Mouse (Mus musculus) liver, embryonic 12.5 days (tissue): ENCODE measurements around the gene Insrr. TPM values are rescaled to one million over a fixed set of nuclear protein-coding genes. Genes with fewer than 3 reads are reported as not detected.
A peak's percentile ranks its signal among the peaks of the same experiment; 100 is the strongest.
"Not testable (repeated sequence)": the region's sequence is repeated elsewhere in the genome, so short reads cannot be mapped to it uniquely, and the experiment has no call there.

Source experiments
- ATAC-seq: fragments of 200-750 bp; cut with Nextera tagmentation; 2 replicates; pipeline ENCODE4 v1.8.0; 2017; ENCODE audit warnings: moderate number of reproducible peaks, mild to moderate bottlenecking, moderate library complexity
- H3K27ac ChIP-seq: fragments of 300-500 bp; sonication (generic); 2 replicates; pipeline ENCODE4 v1.5.1; 2016; ENCODE audit warnings: mild to moderate bottlenecking
- H3K27me3 ChIP-seq: fragments of 300-500 bp; sonication (generic); replicated peaks from 2 replicates; pipeline ENCODE4 v1.6.1; 2016; ENCODE audit warnings: mild to moderate bottlenecking, moderate library complexity
- H3K36me3 ChIP-seq: fragments of 300-500 bp; sonication (generic); 2 replicates; pipeline ENCODE4 v1.6.1; 2016; ENCODE audit warnings: mild to moderate bottlenecking, moderate library complexity
- H3K4me1 ChIP-seq: fragments of 300-500 bp; sonication (generic); 2 replicates; pipeline ENCODE4 v1.6.1; 2016
- H3K4me2 ChIP-seq: fragments of 300-500 bp; sonication (generic); 2 replicates; pipeline ENCODE4 v1.6.1; 2016; ENCODE audit warnings: mild to moderate bottlenecking, moderate library complexity
- H3K4me3 ChIP-seq: fragments of 300-500 bp; sonication (generic); 2 replicates; pipeline ENCODE4 v1.5.1; 2016; ENCODE audit warnings: mild to moderate bottlenecking, moderate library complexity
- H3K9ac ChIP-seq: fragments of 300-500 bp; sonication (generic); 2 replicates; pipeline ENCODE4 v1.6.1; 2016; ENCODE audit warnings: mild to moderate bottlenecking, moderate library complexity
- H3K9me3 ChIP-seq: fragments of 300-500 bp; sonication (generic); replicated peaks from 2 replicates; pipeline ENCODE4 v1.6.1; 2016; ENCODE audit warnings: mild to moderate bottlenecking, moderate library complexity
- WGBS: fragments of 180-500 bp; shearing (Covaris S2); methylation state at CpG from one replicate; pipeline ENCODE4 v1.1.7; 2016; ENCODE audit not compliant: insufficient replicate concordance; 5-methylcytosine and 5-hydroxymethylcytosine counted together
- polyA plus RNA-seq: library from polyadenylated mRNA; unstranded; fragments of >200 nt; fragmentation: Nextera tagmentation; extraction: Ambion mirVana; gene quantifications from 2 replicates; pipeline ENCODE4 v1.2.1, GENCODE M21; 2016

Insrr gene
- polyA plus RNA-seq, 1 experiment from 2014 or later, result 0.05 TPM

GRCm38 (mm10) chr3:87840858-87841257 lies 44.1 kb downstream of the Insrr start:
- H3K4me2 ChIP-seq, result no peak overlapping the region
- no peaks in the 10 kb centered on the region for H3K9me3 ChIP-seq
- H3K4me3 ChIP-seq, result no peak overlapping the region
- H3K9ac ChIP-seq, result no peak overlapping the region
- peaks cover 12% of the 10 kb centered on the region; the same call in 1 of the 2 replicates for H3K27me3 ChIP-seq
- no peak overlapping the region for H3K27ac ChIP-seq
- no peak for ATAC-seq
- no peaks in the 10 kb centered on the region for H3K36me3 ChIP-seq
- H3K4me1 ChIP-seq, result no peaks in the 10 kb centered on the region

DNA sequence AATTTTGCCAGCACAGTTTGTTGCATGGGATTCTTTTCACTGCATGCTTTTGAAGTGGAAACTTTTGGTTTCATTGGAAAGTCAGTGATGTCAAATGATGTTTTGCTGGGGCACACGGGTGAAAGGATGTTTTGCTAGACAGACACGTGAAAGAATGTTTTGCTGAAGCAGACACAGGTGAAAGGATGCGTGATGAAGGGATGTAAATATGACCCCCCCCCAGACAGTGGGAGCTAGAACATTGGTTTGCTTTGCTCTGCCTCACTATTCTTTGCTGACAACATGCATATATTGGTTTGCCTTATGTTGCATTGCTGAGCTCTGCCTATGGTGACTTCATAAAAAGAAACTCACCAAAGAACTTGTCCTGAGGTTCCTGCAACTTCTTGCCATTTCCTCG lies 48.2 kb downstream of the Insrr start:
- Histone ChIP-seq H3K9me3 (no peaks in the 10 kb centered on the region), H3K36me3 (no peaks in the 10 kb centered on the region), H3K27ac (no peak overlapping the region), H3K4me1 (no peaks in the 10 kb centered on the region), H3K9ac (no peak overlapping the region), H3K4me2 (no peak overlapping the region), H3K27me3 (peaks cover 9% of the 10 kb centered on the region; the same call in 1 of the 2 replicates), H3K4me3 (no peak overlapping the region)
- ATAC-seq, result no peak
- WGBS, result 63% methylated on average over 4 of the region's 4 CpGs

DNA sequence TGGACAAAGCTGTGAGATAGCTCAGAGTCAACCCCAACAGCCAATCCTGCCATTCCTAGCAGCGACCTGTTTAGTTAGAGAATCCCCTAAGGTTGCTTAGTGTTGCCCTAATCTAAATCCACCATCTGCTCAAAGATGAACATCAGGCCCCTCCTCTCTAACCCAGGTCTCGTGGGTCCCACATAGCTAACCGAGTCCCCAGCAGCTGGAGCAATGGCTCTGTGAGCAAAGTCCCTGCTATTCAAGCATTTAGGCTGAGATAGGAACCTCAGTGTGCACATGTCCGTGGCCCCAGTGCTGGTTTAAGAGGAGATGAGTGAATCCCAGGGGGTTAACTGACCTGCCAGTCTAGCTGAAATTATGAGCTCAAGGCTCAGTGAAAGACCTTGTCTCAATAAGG lies 49.4 kb downstream of the Insrr start:
- H3K4me3 ChIP-seq, result no peak overlapping the region
- H3K9ac ChIP-seq, result no peak overlapping the region
- H3K27ac ChIP-seq, result no peak overlapping the region
- no peaks in the 10 kb centered on the region for H3K36me3 ChIP-seq
- no peaks in the 10 kb centered on the region for H3K9me3 ChIP-seq
- H3K4me1 ChIP-seq, result no peaks in the 10 kb centered on the region
- no peak for ATAC-seq
- H3K4me2 ChIP-seq, result no peak overlapping the region
- H3K27me3 ChIP-seq, result 0 out of 2 replicates have a peak, but pooled peaks cover 5% of the 10 kb centered on the region
- 41% methylated on average over 4 of the region's 4 CpGs for WGBS

GRCm38 (mm10) chr3:87846650-87847110 lies 49.9 kb downstream of the Insrr start, which contains the start of gene Sh2d2a:
TSS of gene Sh2d2a (plus strand) at chr3:87846755.
- ATAC-seq, result no peak
- no peak within 1 kb of the TSS for H3K4me3 ChIP-seq
- no peaks in the 10 kb centered on the region for H3K36me3 ChIP-seq
- 0 out of 2 replicates have a peak, but pooled peaks cover 5% of the 10 kb centered on the region for H3K27me3 ChIP-seq
- H3K27ac ChIP-seq, result no peak within 1 kb of the TSS
- no peaks in the 10 kb centered on the region for H3K4me1 ChIP-seq
- H3K9ac ChIP-seq, result no peak within 1 kb of the TSS
- no peaks in the 10 kb centered on the region for H3K9me3 ChIP-seq
- H3K4me2 ChIP-seq, result no peak within 1 kb of the TSS
- WGBS, result 54% methylated on average over 7 of the region's 7 CpGs

- Histone ChIP-seq H3K9me3 (no peaks in the 10 kb centered on the region), H3K4me3 (no peak overlapping the region), H3K9ac (no peak overlapping the region), H3K27me3 (0 out of 2 replicates have a peak, but pooled peaks cover 5% of the 10 kb centered on the region), H3K4me1 (no peaks in the 10 kb centered on the region), H3K36me3 (no peaks in the 10 kb centered on the region), H3K27ac (no peak overlapping the region), H3K4me2 (no peak overlapping the region)
- ATAC-seq, result no peak
- 39% methylated on average over 5 of the region's 5 CpGs for WGBS
Observed at GRCm38 (mm10) chr3:87847680-87848079, 50.9 kb downstream of the Insrr start.

GRCm38 (mm10) chr3:87849117-87849516 lies 52.4 kb downstream of the Insrr start:
- 62% methylated on average over 14 of the region's 14 CpGs for whole genome bisulfite sequencing
- no peak for ATAC-seq
- H3K27me3 ChIP-seq, result 0 out of 2 replicates have a peak, but pooled peaks cover 5% of the 10 kb centered on the region

GRCm38 (mm10) chr3:87854795-87855568 lies 58.2 kb downstream of the Insrr start:
- Histone ChIP-seq H3K4me1 (peaks cover 4% of the 10 kb centered on the region; the same call in 1 of the 2 replicates), H3K4me3 (no peak overlapping the region), H3K9ac (no peak overlapping the region), H3K4me2 (no peak overlapping the region), H3K27me3 (no peaks in the 10 kb centered on the region), H3K36me3 (peaks cover 41% of the 10 kb centered on the region), H3K9me3 (no peaks in the 10 kb centered on the region), H3K27ac (no peak overlapping the region; the same call in 1 of the 2 replicates)
- no peak for ATAC-seq
- 60% methylated on average over 7 of the region's 7 CpGs for WGBS

More at GRCm38 (mm10) chr3:87849117-87849516, 52.4 kb downstream of the Insrr start:
- Histone ChIP-seq H3K27ac (no peak overlapping the region), H3K4me2 (no peak overlapping the region), H3K36me3 (no peaks in the 10 kb centered on the region), H3K9me3 (no peaks in the 10 kb centered on the region), H3K9ac (no peak overlapping the region), H3K4me3 (no peak overlapping the region), H3K4me1 (no peaks in the 10 kb centered on the region)

- Histone ChIP-seq H3K4me3 (no peak overlapping the region), H3K27me3 (no peaks in the 10 kb centered on the region), H3K9ac (no peak overlapping the region), H3K36me3 (peaks cover 51% of the 10 kb centered on the region), H3K4me2 (no peak overlapping the region), H3K9me3 (no peaks in the 10 kb centered on the region), H3K4me1 (peaks cover 4% of the 10 kb centered on the region; the same call in 1 of the 2 replicates), H3K27ac (no peak overlapping the region)
- ATAC-seq, result no peak
- 81% methylated on average over 8 of the region's 8 CpGs for WGBS
Observed at GRCm38 (mm10) chr3:87855936-87856335, 59.2 kb downstream of the Insrr start.

- Histone ChIP-seq H3K9me3 (no peaks in the 10 kb centered on the region), H3K9ac (no peak overlapping the region), H3K4me3 (no peak overlapping the region), H3K27ac (no peak overlapping the region), H3K4me1 (peaks cover 4% of the 10 kb centered on the region; the same call in 1 of the 2 replicates), H3K36me3 (peaks cover 67% of the 10 kb centered on the region), H3K4me2 (no peak overlapping the region), H3K27me3 (no peaks in the 10 kb centered on the region)
- 85% methylated on average over 8 of the region's 8 CpGs for WGBS
- no peak for ATAC-seq
Observed at GRCm38 (mm10) chr3:87857666-87858065, 60.9 kb downstream of the Insrr start.

DNA sequence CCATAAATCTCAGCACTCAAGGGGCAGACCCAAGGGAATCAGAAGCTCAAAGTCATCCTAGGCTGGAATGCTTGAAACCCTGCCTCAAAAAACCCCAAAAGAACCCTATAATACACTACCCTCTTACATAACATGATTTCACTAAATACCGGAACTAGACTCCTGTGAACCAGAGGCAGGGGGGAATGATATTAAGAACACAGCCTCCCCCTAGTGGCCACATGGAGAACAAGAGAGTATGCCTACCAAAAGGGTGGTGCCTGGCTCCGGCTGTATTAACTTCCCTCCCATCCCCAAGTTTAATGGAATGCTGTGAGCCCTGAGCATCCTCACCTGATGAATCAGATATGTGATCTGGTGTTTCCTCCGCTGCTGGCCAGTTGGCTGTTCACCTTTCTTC lies 63.1 kb downstream of the Insrr start:
- peaks cover 4% of the 10 kb centered on the region; the same call in 1 of the 2 replicates for H3K4me1 ChIP-seq
- ATAC-seq, result 0 out of 2 replicates have a peak, but pooled peaks have one; percentile 40
- WGBS, result 51% methylated on average over 3 of the region's 3 CpGs

DNA sequence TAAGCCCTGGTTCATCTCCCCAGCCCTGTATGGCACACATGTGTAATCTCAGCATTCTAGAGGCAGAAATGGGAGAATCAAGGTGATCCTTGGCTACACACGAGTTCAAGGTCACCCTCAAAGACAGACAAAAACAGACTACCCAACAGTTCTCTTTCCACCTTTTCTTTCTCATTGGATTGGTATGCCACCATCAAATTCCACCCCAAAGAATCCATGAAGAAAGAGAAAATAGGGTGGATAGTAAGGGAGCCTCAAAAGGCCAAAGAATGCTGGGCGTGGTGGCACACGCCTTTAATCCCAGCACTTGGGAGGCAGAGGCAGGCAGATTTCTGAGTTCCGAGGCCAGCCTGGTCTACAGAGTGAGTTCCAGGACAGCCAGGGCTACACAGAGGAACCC lies 67.4 kb downstream of the Insrr start:
- H3K4me2 ChIP-seq, ATAC-seq, H3K4me1 ChIP-seq, H3K4me3 ChIP-seq, H3K9me3 ChIP-seq, H3K27ac ChIP-seq, H3K27me3 ChIP-seq, H3K9ac ChIP-seq: not testable (repeated sequence)
- peaks cover 96% of the 10 kb centered on the region for H3K36me3 ChIP-seq
- 88% methylated on average over 4 of the region's 4 CpGs for WGBS

More for the DNA sequence above, 63.1 kb downstream of the Insrr start:
- Histone ChIP-seq H3K4me2 (no peak overlapping the region), H3K27ac (no peak overlapping the region), H3K4me3 (no peak overlapping the region), H3K9ac (no peak overlapping the region), H3K9me3 (no peaks in the 10 kb centered on the region), H3K27me3 (no peaks in the 10 kb centered on the region), H3K36me3 (peaks cover 85% of the 10 kb centered on the region)
